Mouse (Mus musculus) MEL (cell line): ENCODE measurements at regions not wholly inside any gene's neighbourhood (a gene's known extent, or its start where the extent isn't known, plus 50 kb on each side); places are given as distances from the start of the nearest gene placed in this dataset.

Experiments
- DNase-seq: peaks from one replicate; pipeline ENCODE4 v3.0.0; 2011; ENCODE audit warnings: low read depth, low spot score
- H3K27ac ChIP-seq: 2 replicates; pipeline ENCODE4 v1.5.1; 2012; ENCODE audit warnings: low read depth, mild to moderate bottlenecking, control low read depth, low read length, moderate library complexity; ENCODE audit not compliant: control insufficient read depth
- H3K27me3 ChIP-seq, 2 experiments: fragments of 150-350 bp in 1 of 2; sonication (generic) in 1 of 2; 2 replicates each; pipeline ENCODE4 v1.6.1; 2012; ENCODE audit warnings: low read length in 2 of 2, mild to moderate bottlenecking in 2 of 2, improper control_type of control experiment in 1 of 2, moderate library complexity in 1 of 2; ENCODE audit not compliant: insufficient read depth in 2 of 2, control insufficient read depth in 1 of 2
- H3K36me3 ChIP-seq, 2 experiments: 2 replicates each; pipeline ENCODE4 v1.6.1; 2012 to 2014; ENCODE audit warnings: low read length in 2 of 2, improper control_type of control experiment in 1 of 2, inconsistent platforms in 1 of 2, mild to moderate bottlenecking in 1 of 2; ENCODE audit not compliant: insufficient read depth in 2 of 2, control insufficient read depth in 1 of 2
- H3K4me1 ChIP-seq, 2 experiments: fragments of 150-350 bp in 1 of 2; sonication (generic) in 1 of 2; 2 replicates each; pipeline ENCODE4 v1.6.1; 2012; ENCODE audit warnings: low read length in 2 of 2, improper control_type of control experiment in 1 of 2, mild to moderate bottlenecking in 1 of 2; ENCODE audit not compliant: insufficient read depth in 2 of 2, control insufficient read depth in 1 of 2
- H3K4me3 ChIP-seq, 2 experiments: fragments of 150-350 bp in 1 of 2; sonication (generic) in 1 of 2; 2 replicates each; pipeline ENCODE4 v1.5.1; 2012; ENCODE audit warnings: low read depth in 2 of 2, low read length in 2 of 2, mild to moderate bottlenecking in 2 of 2, moderate library complexity in 2 of 2, control low read depth in 1 of 2, improper control_type of control experiment in 1 of 2; ENCODE audit not compliant: control insufficient read depth in 1 of 2, insufficient read depth in 1 of 2
- H3K79me2 ChIP-seq: 2 replicates; pipeline ENCODE4 v1.6.1; 2012; ENCODE audit warnings: mild to moderate bottlenecking, low read length, moderate library complexity; ENCODE audit not compliant: control insufficient read depth, poor library complexity, insufficient read depth
- H3K9ac ChIP-seq: 2 replicates; pipeline ENCODE4 v1.6.1; 2012; ENCODE audit warnings: low read depth, mild to moderate bottlenecking, control low read depth, low read length, moderate library complexity; ENCODE audit not compliant: control insufficient read depth, poor library complexity, severe bottlenecking
- H3K9me3 ChIP-seq: fragments of 150-350 bp; sonication (generic); replicated peaks from 2 replicates; pipeline ENCODE4 v1.6.1; 2012; ENCODE audit warnings: mild to moderate bottlenecking, low read length, improper control_type of control experiment, moderate library complexity; ENCODE audit not compliant: insufficient read depth
- BHLHE40 ChIP-seq: IDR thresholded peaks from 2 replicates; pipeline ENCODE4 v1.6.1; 2012; ENCODE audit warnings: low read depth, mild to moderate bottlenecking, inconsistent platforms, low read length, improper control_type of control experiment, borderline replicate concordance
- CHD1 ChIP-seq: IDR thresholded peaks from 2 replicates; pipeline ENCODE4 v1.6.1; 2012; ENCODE audit warnings: low read depth, mild to moderate bottlenecking, inconsistent platforms, low read length, improper control_type of control experiment
- ELF1 ChIP-seq: IDR thresholded peaks from 2 replicates; pipeline ENCODE4 v1.6.1; 2014; ENCODE audit warnings: low read depth, mild to moderate bottlenecking, inconsistent platforms, low read length, improper control_type of control experiment, moderate library complexity
- EP300 ChIP-seq, 2 experiments: IDR thresholded peaks; 2 replicates each; pipeline ENCODE4 v1.6.1; 2011; ENCODE audit warnings: improper control_type of control experiment in 2 of 2, low read length in 2 of 2, low read depth in 1 of 2, mild to moderate bottlenecking in 1 of 2
- ETS1 ChIP-seq: IDR thresholded peaks from 2 replicates; pipeline ENCODE4 v1.6.1; 2012; ENCODE audit warnings: low read depth, mild to moderate bottlenecking, inconsistent platforms, low read length, improper control_type of control experiment, moderate library complexity
- GABPA ChIP-seq: IDR thresholded peaks from 2 replicates; pipeline ENCODE4 v1.6.1; 2012; ENCODE audit warnings: low read depth, mild to moderate bottlenecking, inconsistent platforms, low read length, improper control_type of control experiment, moderate library complexity
- GATA1 ChIP-seq: IDR thresholded peaks from 2 replicates; pipeline ENCODE4 v1.6.1; 2011; ENCODE audit warnings: low read depth, low read length, improper control_type of control experiment
- HCFC1 ChIP-seq: IDR thresholded peaks from 2 replicates; pipeline ENCODE4 v1.6.1; 2012; ENCODE audit warnings: low read depth, mild to moderate bottlenecking, inconsistent platforms, low read length, improper control_type of control experiment, moderate library complexity
- JUND ChIP-seq: IDR thresholded peaks from 2 replicates; pipeline ENCODE4 v1.6.1; 2011; ENCODE audit warnings: low read depth, mild to moderate bottlenecking, improper control_type of control experiment, low read length
- MXI1 ChIP-seq: IDR thresholded peaks from 2 replicates; pipeline ENCODE4 v1.6.1; 2011; ENCODE audit warnings: mild to moderate bottlenecking, low read depth, low read length, improper control_type of control experiment
- MYB ChIP-seq: IDR thresholded peaks from 2 replicates; pipeline ENCODE4 v1.6.1; 2011; ENCODE audit warnings: mild to moderate bottlenecking, low read depth, low read length, improper control_type of control experiment
- NELFE ChIP-seq: IDR thresholded peaks from 2 replicates; pipeline ENCODE4 v1.6.1; 2011; ENCODE audit warnings: low read depth, low read length, improper control_type of control experiment
- POLR2AphosphoS5 ChIP-seq: IDR thresholded peaks from 2 replicates; pipeline ENCODE4 v1.6.1; 2012; ENCODE audit warnings: low read depth, borderline replicate concordance, mild to moderate bottlenecking, inconsistent platforms, low read length, moderate library complexity, mixed read lengths
- SMC3 ChIP-seq: IDR thresholded peaks from 2 replicates; pipeline ENCODE4 v1.6.1; 2011; ENCODE audit warnings: low read depth, low read length, improper control_type of control experiment
- TBP ChIP-seq: IDR thresholded peaks from 2 replicates; pipeline ENCODE4 v1.8.0; 2011; ENCODE audit warnings: low read depth, low read length, improper control_type of control experiment
- TCF12 ChIP-seq: IDR thresholded peaks from 2 replicates; pipeline ENCODE4 v1.6.1; 2014; ENCODE audit warnings: low read depth, mild to moderate bottlenecking, inconsistent platforms, low read length, improper control_type of control experiment, moderate library complexity
- ZKSCAN1 ChIP-seq: IDR thresholded peaks from 2 replicates; pipeline ENCODE4 v1.6.1; 2012; ENCODE audit warnings: low read depth, mild to moderate bottlenecking, inconsistent platforms, low read length, improper control_type of control experiment, moderate library complexity

GRCm38 (mm10) chr9:61633936-61634335 is 261.8 kb downstream of the Tle3 start:
- Histone ChIP-seq H3K36me3 (no peaks in the 10 kb centered on the region), H3K79me2 (no peaks in the 10 kb centered on the region), H3K27me3 (peaks cover 2 to 9% of the 10 kb centered on the region in 2 experiments; a peak in 3 of 4 replicates), H3K4me3 (no peak overlapping the region), H3K4me1 (no peaks in the 10 kb centered on the region), H3K9ac (no peak overlapping the region), H3K9me3 (no peaks in the 10 kb centered on the region), H3K27ac (no peak overlapping the region)
- TF ChIP-seq GATA1, result no peak
- no peak for TF ChIP-seq SMC3
- no peak for TF ChIP-seq NELFE
- TF ChIP-seq CHD1, result no peak
- TF ChIP-seq ZKSCAN1, result no peak
- no peak for TF ChIP-seq GABPA
- TF ChIP-seq POLR2AphosphoS5, result no peak
- TF ChIP-seq BHLHE40, result no peak
- no peak for TF ChIP-seq TCF12
- TF ChIP-seq HCFC1, result no peak
- DNase-seq, result no peak

- no peak overlapping the region for H3K9ac ChIP-seq
- H3K9me3 ChIP-seq, result no peaks in the 10 kb centered on the region
- H3K4me1 ChIP-seq, result no peaks in the 10 kb centered on the region
- TF ChIP-seq GABPA (no peak), MXI1 (no peak), EP300 (IDR thresholded peaks at IDR 0.05; ENCODE audit: low read depth in 1 of 2, low read length in 2 of 2) (no peak), TBP (no peak), BHLHE40 (no peak), POLR2AphosphoS5 (no peak), ELF1 (no peak), GATA1 (no peak), JUND (no peak), MYB (no peak), ETS1 (no peak), ZKSCAN1 (no peak)
- TF ChIP-seq, all 39 proteins: peak for 0
- Histone ChIP-seq H3K36me3 (no peaks in the 10 kb centered on the region), H3K79me2 (no peaks in the 10 kb centered on the region), H3K27ac (no peak overlapping the region), H3K4me3 (no peak overlapping the region), H3K27me3 (peaks cover 3 to 6% of the 10 kb centered on the region in 2 experiments)
- no peak for DNase-seq
Measured at GRCm38 (mm10) chr9:61632602-61633001, 260.4 kb downstream of the Tle3 start.
